Mouse (Mus musculus) ES-E14 (cell line): ENCODE data around the gene Kif26b. TPM values are rescaled to one million over a fixed set of nuclear protein-coding genes. Genes with fewer than 3 reads are reported as not detected.
A peak's percentile ranks its signal among the peaks of the same experiment; 100 is the strongest.

ENCODE experiments used
- DNase-seq: peaks from one replicate; pipeline ENCODE4 v3.0.0-alpha.2; 2013; ENCODE audit warnings: low read depth, low spot score
- H3K27ac ChIP-seq: 2 replicates; pipeline ENCODE4 v1.5.1; 2012; ENCODE audit warnings: low read depth, mild to moderate bottlenecking, low read length, moderate library complexity, mixed read lengths; ENCODE audit not compliant: poor library complexity, insufficient read depth, severe bottlenecking
- H3K36me3 ChIP-seq: 2 replicates; pipeline ENCODE4 v1.6.1; 2012; ENCODE audit warnings: mild to moderate bottlenecking, low read length, moderate library complexity, mixed read lengths; ENCODE audit not compliant: control insufficient read depth, poor library complexity, insufficient read depth, severe bottlenecking
- H3K4me1 ChIP-seq, 2 experiments: fragments of 150-350 bp in 1 of 2; sonication (generic) in 1 of 2; 2 replicates each; pipeline ENCODE4 v1.6.1; 2012; ENCODE audit warnings: low read length in 2 of 2, mild to moderate bottlenecking in 1 of 2, mixed read lengths in 1 of 2; ENCODE audit not compliant: control insufficient read depth in 2 of 2, insufficient read depth in 2 of 2, poor library complexity in 1 of 2
- H3K4me3 ChIP-seq, 2 experiments: fragments of 150-350 bp in 1 of 2; sonication (generic) in 1 of 2; 2 replicates each; pipeline ENCODE4 v1.5.1; 2012; ENCODE audit warnings: low read length in 2 of 2, low read depth in 1 of 2, mild to moderate bottlenecking in 1 of 2, mixed read lengths in 1 of 2; ENCODE audit not compliant: insufficient read depth in 1 of 2, poor library complexity in 1 of 2, severe bottlenecking in 1 of 2
- H3K9ac ChIP-seq: 2 replicates; pipeline ENCODE4 v1.6.1; 2012; ENCODE audit warnings: low read depth, mild to moderate bottlenecking, low read length, mixed read lengths; ENCODE audit not compliant: poor library complexity, insufficient read depth, severe bottlenecking
- H3K9me3 ChIP-seq: fragments of 150-350 bp; sonication (generic); 2 replicates; pipeline ENCODE4 v1.6.1; 2012; ENCODE audit warnings: low read depth, mild to moderate bottlenecking, low read length; ENCODE audit not compliant: control insufficient read depth, insufficient read depth
- CHD2 ChIP-seq: IDR thresholded peaks from 2 replicates; pipeline ENCODE4 v1.6.1; 2014; ENCODE audit warnings: mild to moderate bottlenecking, low read depth, low read length, inconsistent platforms
- HCFC1 ChIP-seq: IDR thresholded peaks from 2 replicates; pipeline ENCODE4 v1.6.1; 2012; ENCODE audit warnings: low read length, inconsistent platforms, borderline replicate concordance; ENCODE audit not compliant: insufficient read depth
- MAFK ChIP-seq: IDR thresholded peaks from 2 replicates; pipeline ENCODE4 v1.6.1; 2014; ENCODE audit warnings: mild to moderate bottlenecking, low read depth, low read length, inconsistent platforms; ENCODE audit not compliant: insufficient read depth
- ZC3H11A ChIP-seq: IDR thresholded peaks from 2 replicates; pipeline ENCODE4 v1.6.1; 2012; ENCODE audit warnings: low read depth, mild to moderate bottlenecking, inconsistent platforms, low read length, borderline replicate concordance
- ZNF384 ChIP-seq: IDR thresholded peaks from 2 replicates; pipeline ENCODE4 v1.6.1; 2012; ENCODE audit warnings: low read depth, low read length, inconsistent platforms
- in situ Hi-C, 2 experiments: fragments of 600-800 bp; cut with MboI; formaldehyde crosslinking; loops; one replicate each; pipeline ENCODE4 v1.15.1; 2025; ENCODE audit warnings: low sequenced_read_pairs in 2 of 2, inconsistent platforms in 1 of 2; ENCODE audit not compliant: unreplicated experiment in 2 of 2
- total RNA-seq: library from RNA; depleted of rRNA; stranded (reverse); fragments of 300-350 nt; gene quantifications from 2 replicates; pipeline ENCODE4 v1.2.3, GENCODE M21; 2012

The Kif26b gene
- total RNA-seq, 1 experiment, result 0.94 TPM

GRCm38 (mm10) chr1:178664271-178664969, 135.5 kb downstream of the Kif26b start:
- DNase-seq, result peak; percentile 20
- in situ Hi-C loops, result no loop called here
- Histone ChIP-seq H3K4me1 (no peaks in the 10 kb centered on the region; a peak in 1 of 4 replicates), H3K27ac (no peak overlapping the region), H3K36me3 (no peaks in the 10 kb centered on the region), H3K9ac (no peak overlapping the region), H3K9me3 (no peaks in the 10 kb centered on the region), H3K4me3 (no peak overlapping the region)
- no peak for TF ChIP-seq HCFC1
- TF ChIP-seq CHD2, result no peak

- Histone ChIP-seq H3K36me3 (no peaks in the 10 kb centered on the region), H3K9ac (no peak overlapping the region), H3K4me3 (no peak overlapping the region), H3K27ac (no peak overlapping the region), H3K9me3 (no peaks in the 10 kb centered on the region), H3K4me1 (no peaks in the 10 kb centered on the region)
- no peak for TF ChIP-seq HCFC1
- TF ChIP-seq ZC3H11A, result no peak
- in situ Hi-C loops, result no loop called here
- DNase-seq, result no peak
These were observed 137.6 kb downstream of the Kif26b start for GRCm38 (mm10) chr1:178666524-178666923.

GRCm38 (mm10) chr1:178667808-178668207, 138.9 kb downstream of the Kif26b start:
- Histone ChIP-seq H3K36me3 (no peaks in the 10 kb centered on the region), H3K27ac (no peak overlapping the region), H3K4me3 (no peak overlapping the region), H3K9ac (no peak overlapping the region), H3K9me3 (no peaks in the 10 kb centered on the region), H3K4me1 (no peaks in the 10 kb centered on the region)
- in situ Hi-C loops, result no loop called here
- TF ChIP-seq CHD2 (no peak), HCFC1 (no peak), ZNF384 (no peak), ZC3H11A (no peak), MAFK (no peak)
- DNase-seq, result no peak

- H3K9me3 ChIP-seq, result no peaks in the 10 kb centered on the region
- in situ Hi-C loops, result no loop called here
- H3K36me3 ChIP-seq, result no peaks in the 10 kb centered on the region
- DNase-seq, result no peak
- H3K9ac ChIP-seq, result no peak overlapping the region
- no peak overlapping the region for H3K27ac ChIP-seq
- H3K4me1 ChIP-seq, result no peaks in the 10 kb centered on the region
- TF ChIP-seq HCFC1 (no peak), MAFK (no peak), CHD2 (no peak), ZC3H11A (no peak), ZNF384 (no peak)
- no peak overlapping the region for H3K4me3 ChIP-seq
These were observed 140.0 kb downstream of the Kif26b start for GRCm38 (mm10) chr1:178668907-178669306.

- Histone ChIP-seq H3K36me3 (no peaks in the 10 kb centered on the region), H3K27ac (no peak overlapping the region), H3K4me1 (no peaks in the 10 kb centered on the region), H3K9me3 (no peaks in the 10 kb centered on the region), H3K4me3 (no peak overlapping the region), H3K9ac (no peak overlapping the region)
- in situ Hi-C loops, result no loop called here
- no peak for DNase-seq
- TF ChIP-seq ZNF384 (no peak), CHD2 (no peak), MAFK (no peak), HCFC1 (no peak), ZC3H11A (no peak)
These were observed 144.1 kb downstream of the Kif26b start for GRCm38 (mm10) chr1:178673051-178673450.
